Mouse (Mus musculus) intestine, postnatal 0 days (tissue): ENCODE data around the gene Pask. TPM values are rescaled to one million over a fixed set of nuclear protein-coding genes. Genes with fewer than 3 reads are reported as not detected.
"Not testable (repeated sequence)": the region's sequence is repeated elsewhere in the genome, so short reads cannot be mapped to it uniquely, and the experiment has no call there.

Experiments used
- ATAC-seq: fragments of 200-750 bp; cut with Nextera tagmentation; 2 replicates; pipeline ENCODE4 v1.8.0; 2017; ENCODE audit warnings: mild to moderate bottlenecking, moderate TSS enrichment, moderate library complexity
- H3K27ac ChIP-seq: fragments of 300-500 bp; sonication (generic); 2 replicates; pipeline ENCODE4 v1.5.1; 2014; ENCODE audit warnings: mild to moderate bottlenecking, low read depth, low read length, moderate library complexity
- H3K27me3 ChIP-seq: fragments of 300-500 bp; sonication (generic); replicated peaks from 2 replicates; pipeline ENCODE4 v1.6.1; 2014; ENCODE audit warnings: low read length, mixed read lengths; ENCODE audit not compliant: control insufficient read depth, insufficient read depth
- H3K36me3 ChIP-seq: fragments of 300-500 bp; sonication (generic); 2 replicates; pipeline ENCODE4 v1.6.1; 2014; ENCODE audit warnings: mild to moderate bottlenecking, moderate library complexity; ENCODE audit not compliant: control insufficient read depth, insufficient read depth
- H3K4me1 ChIP-seq: fragments of 300-500 bp; sonication (generic); replicated peaks from 2 replicates; pipeline ENCODE4 v1.6.1; 2014; ENCODE audit warnings: antibody characterized with exemption, low read length, mixed read lengths; ENCODE audit not compliant: control insufficient read depth, insufficient read depth
- H3K4me2 ChIP-seq: fragments of 300-500 bp; sonication (generic); replicated peaks from 2 replicates; pipeline ENCODE4 v1.6.1; 2014; ENCODE audit warnings: low read depth, mild to moderate bottlenecking, moderate library complexity
- H3K4me3 ChIP-seq: fragments of 300-500 bp; sonication (generic); 2 replicates; pipeline ENCODE4 v1.5.1; 2014; ENCODE audit warnings: low read depth, low read length
- H3K9ac ChIP-seq: fragments of 300-500 bp; sonication (generic); 2 replicates; pipeline ENCODE4 v1.6.1; 2014; ENCODE audit warnings: mild to moderate bottlenecking, low read depth, low read length
- H3K9me3 ChIP-seq: fragments of 300-500 bp; sonication (generic); 2 replicates; pipeline ENCODE4 v1.6.1; 2016; ENCODE audit warnings: mixed run types; ENCODE audit not compliant: control insufficient read depth
- CTCF ChIP-seq: sonication (generic); IDR thresholded peaks from 2 replicates; pipeline ENCODE4 v1.5.1; 2016; ENCODE audit warnings: low read depth, mild to moderate bottlenecking, control low read depth, antibody characterized with exemption, moderate library complexity
- WGBS: fragments of 180-500 bp; shearing (Covaris S2); extraction: QIAGEN DNeasy Blood & Tissue Kit; methylation state at CpG from one replicate; pipeline ENCODE4 v1.1.7; 2014; 5-methylcytosine and 5-hydroxymethylcytosine counted together
- polyA plus RNA-seq: library from polyadenylated mRNA; unstranded; fragments of >200 nt; fragmentation: Nextera tagmentation; extraction: Ambion mirVana; gene quantifications from 2 replicates; pipeline ENCODE4 v1.2.1, GENCODE M21; 2015

Gene Pask
- polyA plus RNA-seq, 1 experiment from 2014 or later: 2.2 TPM

- no peak overlapping the region for H3K9ac ChIP-seq
- H3K9me3 ChIP-seq: no peaks in the 10 kb centered on the region
- no peak for ATAC-seq
- H3K27ac ChIP-seq: no peak overlapping the region
- peaks cover 12% of the 10 kb centered on the region for H3K36me3 ChIP-seq
- no peak overlapping the region for H3K4me2 ChIP-seq
- TF ChIP-seq CTCF: no peak
- WGBS: 83% methylated on average over 3 of the region's 3 CpGs
- no peaks in the 10 kb centered on the region for H3K4me1 ChIP-seq
- no peaks in the 10 kb centered on the region for H3K27me3 ChIP-seq
- H3K4me3 ChIP-seq: no peak overlapping the region
Measured at GRCm38 (mm10) chr1:93326446-93326845, 16.8 kb downstream of the Pask start.

- Histone ChIP-seq H3K4me3 (no peak overlapping the region), H3K4me1 (no peaks in the 10 kb centered on the region), H3K9ac (no peak overlapping the region), H3K9me3 (no peaks in the 10 kb centered on the region), H3K27me3 (no peaks in the 10 kb centered on the region), H3K27ac (no peak overlapping the region), H3K36me3 (peaks cover 10% of the 10 kb centered on the region), H3K4me2 (no peak overlapping the region)
- 88% methylated on average over 6 of the region's 6 CpGs for WGBS
- no peak for ATAC-seq
- TF ChIP-seq CTCF: no peak
Measured at GRCm38 (mm10) chr1:93323973-93324372, 19.3 kb downstream of the Pask start.

- H3K36me3 ChIP-seq: peaks cover 38% of the 10 kb centered on the region; the same call in 1 of the 2 replicates
- no peaks in the 10 kb centered on the region for H3K9me3 ChIP-seq
- peak within 1 kb of the TSS; percentile 91 for H3K4me2 ChIP-seq
- no peak within 1 kb of the TSS for H3K27ac ChIP-seq
- peak within 1 kb of the TSS; percentile 72 for H3K9ac ChIP-seq
- 6% methylated on average over 36 of the region's 36 CpGs for WGBS
- H3K27me3 ChIP-seq: no peaks in the 10 kb centered on the region
- peak; percentile 94 for ATAC-seq
- peak within 1 kb of the TSS; percentile 79 for H3K4me3 ChIP-seq
- TF ChIP-seq CTCF: peak; percentile 16; the same call in 1 of the 2 replicates
- H3K4me1 ChIP-seq: 0 out of 2 replicates have a peak, but pooled peaks cover 2% of the 10 kb centered on the region
Measured at GRCm38 (mm10) chr1:93305581-93306337, 37.5 kb downstream of the Pask start, which contains the start of gene Mterf4. Gene Mterf4, minus strand, starts transcription at chr1:93305915.

- ATAC-seq: no peak
- TF ChIP-seq CTCF: no peak
- WGBS: 93% methylated on average over 3 of the region's 3 CpGs
- Histone ChIP-seq H3K4me2 (no peak overlapping the region), H3K36me3 (peaks cover 66% of the 10 kb centered on the region), H3K4me3 (no peak overlapping the region), H3K9me3 (no peaks in the 10 kb centered on the region), H3K27me3 (no peaks in the 10 kb centered on the region), H3K9ac (no peak overlapping the region), H3K27ac (no peak overlapping the region), H3K4me1 (0 out of 2 replicates have a peak, but pooled peaks cover 2% of the 10 kb centered on the region)
Measured at GRCm38 (mm10) chr1:93300578-93300977, 42.7 kb downstream of the Pask start.

- no peak for ATAC-seq
- H3K36me3 ChIP-seq: peaks cover 68% of the 10 kb centered on the region
Measured at GRCm38 (mm10) chr1:93299791-93300190, 43.5 kb downstream of the Pask start.

GRCm38 (mm10) chr1:93294491-93294890 lies 48.8 kb downstream of the Pask start:
- WGBS: 75% methylated on average over 3 of the region's 3 CpGs
- not testable (repeated sequence) for H3K9ac ChIP-seq, H3K4me1 ChIP-seq, H3K9me3 ChIP-seq, H3K4me2 ChIP-seq, H3K4me3 ChIP-seq, H3K27ac ChIP-seq, ATAC-seq, H3K27me3 ChIP-seq
- peaks cover 23% of the 10 kb centered on the region for H3K36me3 ChIP-seq

More at GRCm38 (mm10) chr1:93299791-93300190, 43.5 kb downstream of the Pask start:
- H3K4me3 ChIP-seq: no peak overlapping the region
- H3K27me3 ChIP-seq: no peaks in the 10 kb centered on the region
- H3K9me3 ChIP-seq: no peaks in the 10 kb centered on the region
- no peak overlapping the region for H3K9ac ChIP-seq
- H3K4me1 ChIP-seq: no peaks in the 10 kb centered on the region
- no peak for TF ChIP-seq CTCF
- no peak overlapping the region for H3K4me2 ChIP-seq
- H3K27ac ChIP-seq: no peak overlapping the region
- 55% methylated on average over 4 of the region's 4 CpGs for WGBS
